Mouse (Mus musculus): ENCODE data around the gene Elmsan1.

Elmsan1 gene

GRCm38 (mm10) chr12:84215758-84216440 is 2.8 kb downstream of the Elmsan1 start:
- DNase-seq (ENCODE audit: low spot score in 2 of 2): no peak

- DNase-seq (ENCODE audit: low spot score in 2 of 2): no peak
Observed at GRCm38 (mm10) chr12:84214495-84215175, 4.0 kb downstream of the Elmsan1 start.

- no peak for DNase-seq (ENCODE audit: low spot score in 2 of 2)
Observed at GRCm38 (mm10) chr12:84212297-84212696, 6.4 kb downstream of the Elmsan1 start.

- DNase-seq (ENCODE audit: low spot score in 2 of 2): no peak
Observed at GRCm38 (mm10) chr12:84211021-84211538, 7.6 kb downstream of the Elmsan1 start.

GRCm38 (mm10) chr12:84210288-84210687 is 8.4 kb downstream of the Elmsan1 start:
- no peak for DNase-seq (ENCODE audit: low spot score in 2 of 2)

GRCm38 (mm10) chr12:84209093-84209492 is 9.6 kb downstream of the Elmsan1 start:
- DNase-seq (ENCODE audit: low spot score in 2 of 2): no peak

- DNase-seq (ENCODE audit: low spot score in 2 of 2): no peak
Observed at GRCm38 (mm10) chr12:84207209-84207817, 11.4 kb downstream of the Elmsan1 start.

- DNase-seq (ENCODE audit: low spot score in 2 of 2): no peak
Observed at GRCm38 (mm10) chr12:84206525-84206924, 12.2 kb downstream of the Elmsan1 start.

GRCm38 (mm10) chr12:84205659-84206185 is 13.0 kb downstream of the Elmsan1 start:
- no peak for DNase-seq (ENCODE audit: low spot score in 2 of 2)

GRCm38 (mm10) chr12:84204662-84205061 is 14.0 kb downstream of the Elmsan1 start:
- no peak for DNase-seq (ENCODE audit: low spot score in 2 of 2)

GRCm38 (mm10) chr12:84203778-84204216 is 14.9 kb downstream of the Elmsan1 start:
- no peak for DNase-seq (ENCODE audit: low spot score in 2 of 2)

- no peak for DNase-seq (ENCODE audit: low spot score in 2 of 2)
Observed at GRCm38 (mm10) chr12:84203170-84203777, 15.4 kb downstream of the Elmsan1 start.

GRCm38 (mm10) chr12:84202561-84202960 is 16.1 kb downstream of the Elmsan1 start:
- DNase-seq (ENCODE audit: low spot score in 2 of 2): no peak

- no peak for DNase-seq (ENCODE audit: low spot score in 2 of 2)
Observed at GRCm38 (mm10) chr12:84201686-84202484, 16.8 kb downstream of the Elmsan1 start.

- DNase-seq (ENCODE audit: low spot score in 2 of 2): no peak
Observed at GRCm38 (mm10) chr12:84201222-84201621, 17.5 kb downstream of the Elmsan1 start.

- DNase-seq (ENCODE audit: low spot score in 2 of 2): no peak
Observed at GRCm38 (mm10) chr12:84198880-84199279, 19.8 kb downstream of the Elmsan1 start.

- no peak for DNase-seq (ENCODE audit: low spot score in 2 of 2)
Observed at GRCm38 (mm10) chr12:84198076-84198679, 20.5 kb downstream of the Elmsan1 start.

GRCm38 (mm10) chr12:84195195-84195594 is 23.5 kb downstream of the Elmsan1 start:
- DNase-seq (ENCODE audit: low spot score in 2 of 2): no peak

GRCm38 (mm10) chr12:84194400-84195109 is 24.1 kb downstream of the Elmsan1 start:
- no peak for DNase-seq (ENCODE audit: low spot score in 2 of 2)

Measured in frontal cortex, postnatal 14 days (tissue).